Mouse (Mus musculus) myocyte (in vitro differentiated cells): ENCODE measurements around the gene Ube3b. TPM values are rescaled to one million over a fixed set of nuclear protein-coding genes. Genes with fewer than 3 reads are reported as not detected.

Source experiments
- H3K27me3 ChIP-seq: one replicate; pipeline ENCODE4 v1.6.1; 2011; ENCODE audit not compliant: control insufficient read depth, insufficient read depth, insufficient read length
- H3K36me3 ChIP-seq: one replicate; pipeline ENCODE4 v1.6.1; 2011; ENCODE audit not compliant: control insufficient read depth, insufficient read depth
- H3K4me2 ChIP-seq: one replicate; pipeline ENCODE4 v1.6.1; 2011; ENCODE audit warnings: low read depth, control low read depth
- H3K4me3 ChIP-seq: one replicate; pipeline ENCODE4 v1.5.1; 2011; ENCODE audit warnings: mild to moderate bottlenecking, control low read depth, moderate library complexity
- H3K79me2 ChIP-seq: one replicate; pipeline ENCODE4 v1.6.1; 2011; ENCODE audit not compliant: control insufficient read depth, insufficient read depth
- H3ac ChIP-seq: one replicate; pipeline ENCODE4 v1.6.1; 2011; ENCODE audit not compliant: control insufficient read depth, insufficient read length
- CEBPB ChIP-seq: IDR thresholded peaks from 2 replicates; pipeline ENCODE4 v1.6.1; 2011; ENCODE audit warnings: mild to moderate bottlenecking, moderate library complexity; ENCODE audit not compliant: poor library complexity, insufficient read depth, severe bottlenecking
- E2F4 ChIP-seq: IDR thresholded peaks from one replicate; pipeline ENCODE4 v1.6.1; 2011; ENCODE audit warnings: mild to moderate bottlenecking, control low read depth, moderate library complexity; ENCODE audit not compliant: insufficient read depth
- MAX ChIP-seq: IDR thresholded peaks from one replicate; pipeline ENCODE4 v1.6.1; 2011; ENCODE audit warnings: low read depth, mild to moderate bottlenecking, control low read depth
- MYOD1 ChIP-seq, 3 experiments: IDR thresholded peaks; one replicate each; pipeline ENCODE4 v1.6.1; 2011; ENCODE audit warnings: control low read depth in 2 of 3, low read depth in 2 of 3, mild to moderate bottlenecking in 2 of 3, moderate library complexity in 1 of 3; ENCODE audit not compliant: insufficient read length in 2 of 3, control insufficient read depth in 1 of 3
- MYOG ChIP-seq, 3 experiments: IDR thresholded peaks; one replicate each; pipeline ENCODE4 v1.6.1; 2011; ENCODE audit warnings: control low read depth in 2 of 3, low read depth in 2 of 3, mild to moderate bottlenecking in 2 of 3; ENCODE audit not compliant: insufficient read length in 2 of 3, control insufficient read depth in 1 of 3, insufficient read depth in 1 of 3
- POLR2A ChIP-seq: IDR thresholded peaks from one replicate; pipeline ENCODE4 v1.6.1; 2011; ENCODE audit warnings: low read depth, mild to moderate bottlenecking, control low read depth, moderate library complexity; ENCODE audit not compliant: insufficient read length
- POLR2AphosphoS2 ChIP-seq: IDR thresholded peaks from one replicate; pipeline ENCODE4 v1.6.1; 2011; ENCODE audit warnings: low read depth, control low read depth; ENCODE audit not compliant: insufficient read length
- REST ChIP-seq: IDR thresholded peaks from one replicate; pipeline ENCODE4 v1.6.1; 2011; ENCODE audit warnings: mild to moderate bottlenecking, control low read depth, moderate library complexity; ENCODE audit not compliant: insufficient read depth, insufficient read length
- SRF ChIP-seq: IDR thresholded peaks from one replicate; pipeline ENCODE4 v1.6.1; 2011; ENCODE audit warnings: low read depth; ENCODE audit not compliant: control insufficient read depth, insufficient read length
- TCF12 ChIP-seq: IDR thresholded peaks from one replicate; pipeline ENCODE4 v1.6.1; 2011; ENCODE audit warnings: mild to moderate bottlenecking, control low read depth; ENCODE audit not compliant: poor library complexity, insufficient read depth, severe bottlenecking
- TCF3 ChIP-seq: IDR thresholded peaks from one replicate; pipeline ENCODE4 v1.6.1; 2011; ENCODE audit warnings: low read depth, control low read depth; ENCODE audit not compliant: insufficient read length
- USF1 ChIP-seq: IDR thresholded peaks from one replicate; pipeline ENCODE4 v1.6.1; 2011; ENCODE audit warnings: low read depth, mild to moderate bottlenecking, control low read depth, moderate library complexity
- polyA plus RNA-seq: library from polyadenylated mRNA; unstranded; fragments of >200 nt; fragmentation: generic; extraction: Trizol; gene quantifications from one replicate; pipeline ENCODE4 v1.2.1, GENCODE M21; 2012; ENCODE audit warnings: missing spikeins

Gene Ube3b
- polyA plus RNA-seq, 1 experiment, result 56.0 TPM

DNA sequence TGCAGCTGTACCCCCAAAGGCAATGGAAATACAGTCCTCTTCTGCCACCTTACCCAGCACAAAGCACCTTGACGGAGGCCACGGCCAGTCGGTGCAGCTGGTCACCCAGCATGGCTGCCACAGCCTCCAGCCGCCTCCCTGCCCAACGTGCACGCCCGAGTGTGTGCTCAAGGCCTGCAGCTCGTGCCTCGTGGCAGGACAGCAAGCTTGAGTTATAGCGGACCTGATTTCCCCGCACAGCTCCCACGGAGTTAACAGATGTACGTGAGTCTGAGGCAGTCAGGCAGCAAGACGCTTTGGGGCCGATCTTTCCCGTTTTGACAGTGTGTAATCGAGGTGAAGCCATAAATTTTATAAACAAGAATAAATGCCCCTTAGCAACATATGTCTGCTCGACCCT lies 48.2 kb downstream of the Ube3b start:
- Histone ChIP-seq H3ac (no peak overlapping the region), H3K36me3 (no peaks in the 10 kb centered on the region), H3K27me3 (peaks cover 35% of the 10 kb centered on the region), H3K79me2 (no peaks in the 10 kb centered on the region), H3K4me2 (no peak overlapping the region), H3K4me3 (no peak overlapping the region)
- TF ChIP-seq REST (no peak), TCF12 (no peak), POLR2A (no peak), SRF (no peak), MYOG (IDR thresholded peaks at IDR 0.05; ENCODE audit: control insufficient read depth in 1 of 3, insufficient read depth in 1 of 3, insufficient read length in 2 of 3, low read depth in 2 of 3) (no peak), POLR2AphosphoS2 (no peak), E2F4 (no peak), USF1 (no peak), TCF3 (no peak), MAX (no peak), MYOD1 (IDR thresholded peaks at IDR 0.05; ENCODE audit: control insufficient read depth in 1 of 3, insufficient read length in 2 of 3, low read depth in 2 of 3) (no peak), CEBPB (no peak)

DNA sequence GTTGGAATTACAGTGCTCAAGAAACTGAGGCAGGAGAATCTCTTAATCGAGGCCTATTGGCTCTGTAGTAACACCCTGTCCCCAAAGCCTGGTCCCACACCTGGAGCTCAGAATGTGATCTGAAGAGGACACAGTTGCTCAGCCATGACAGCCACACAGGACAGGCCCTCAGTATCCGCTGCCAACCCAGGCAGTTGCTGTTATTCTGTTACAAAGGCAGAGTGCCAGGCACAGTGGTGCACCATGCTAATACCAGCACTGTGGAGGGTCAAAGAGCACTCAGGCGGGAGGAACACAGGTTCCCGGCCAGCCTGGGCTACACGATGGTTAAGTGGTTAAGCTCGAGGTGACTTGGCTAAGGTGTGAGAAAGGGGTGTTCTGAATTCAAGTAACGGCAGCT lies 49.4 kb downstream of the Ube3b start:
- Histone ChIP-seq H3K79me2 (no peaks in the 10 kb centered on the region), H3K36me3 (no peaks in the 10 kb centered on the region), H3ac (no peak overlapping the region), H3K4me3 (no peak overlapping the region), H3K4me2 (no peak overlapping the region), H3K27me3 (peaks cover 34% of the 10 kb centered on the region)
- TF ChIP-seq POLR2AphosphoS2, result no peak
- TF ChIP-seq TCF12, result no peak
- no peak for TF ChIP-seq CEBPB
- TF ChIP-seq USF1, result no peak
- TF ChIP-seq TCF3, result no peak
- TF ChIP-seq REST, result no peak
- TF ChIP-seq E2F4, result no peak
- no peak for TF ChIP-seq MAX
- no peak for TF ChIP-seq MYOG (IDR thresholded peaks at IDR 0.05; ENCODE audit: control insufficient read depth in 1 of 3, insufficient read depth in 1 of 3, insufficient read length in 2 of 3, low read depth in 2 of 3)
- TF ChIP-seq SRF, result no peak
- TF ChIP-seq POLR2A, result no peak
- TF ChIP-seq MYOD1 (IDR thresholded peaks at IDR 0.05; ENCODE audit: control insufficient read depth in 1 of 3, insufficient read length in 2 of 3, low read depth in 2 of 3), result no peak

DNA sequence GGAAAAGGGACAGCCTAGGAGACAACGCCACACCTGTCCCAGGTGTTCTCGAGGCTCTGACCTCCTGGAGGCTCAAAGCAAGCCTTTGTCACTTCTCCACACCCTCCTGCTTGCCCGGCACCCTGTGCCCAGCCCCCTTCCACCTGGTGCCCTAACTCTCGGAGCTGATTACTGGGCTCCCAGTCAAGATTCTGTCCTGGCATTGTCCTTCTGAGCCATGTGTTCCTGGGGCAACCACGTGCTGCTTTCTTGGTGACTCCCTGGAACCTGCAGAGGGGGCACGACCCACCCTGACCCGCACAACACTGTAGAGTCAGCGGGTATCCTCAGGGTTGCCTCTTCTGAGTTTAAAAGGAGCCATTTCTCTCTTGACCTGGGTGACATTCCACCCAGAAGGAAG lies 54.0 kb downstream of the Ube3b start:
- H3ac ChIP-seq, result no peak overlapping the region
- H3K4me3 ChIP-seq, result no peak overlapping the region
- no peaks in the 10 kb centered on the region for H3K79me2 ChIP-seq
- no peaks in the 10 kb centered on the region for H3K36me3 ChIP-seq
- H3K4me2 ChIP-seq, result no peak overlapping the region
- H3K27me3 ChIP-seq, result peaks cover 21% of the 10 kb centered on the region
- TF ChIP-seq POLR2AphosphoS2, result no peak
- TF ChIP-seq SRF, result no peak
- TF ChIP-seq CEBPB, result no peak

- Histone ChIP-seq H3K79me2 (no peaks in the 10 kb centered on the region), H3K4me2 (no peak overlapping the region), H3K4me3 (no peak overlapping the region), H3K27me3 (peaks cover 10% of the 10 kb centered on the region), H3K36me3 (no peaks in the 10 kb centered on the region), H3ac (no peak overlapping the region)
- TF ChIP-seq E2F4, result no peak
- no peak for TF ChIP-seq USF1
These were observed 55.2 kb downstream of the Ube3b start for GRCm38 (mm10) chr5:114435588-114435987.

GRCm38 (mm10) chr5:114443566-114444367 lies 63.4 kb downstream of the Ube3b start, which contains the start of the genes Mmab and Mvk:
Gene Mmab, minus strand, starts transcription at chr5:114444060.
Gene Mvk, plus strand, starts transcription at chr5:114444269.
- Histone ChIP-seq H3K36me3 (no peaks in the 10 kb centered on the region), H3K27me3 (no peaks in the 10 kb centered on the region), H3ac (peak within 1 kb of the TSS; percentile 50), H3K4me2 (peak within 1 kb of the TSS; percentile 91), H3K4me3 (peak within 1 kb of the TSS; percentile 55), H3K79me2 (peaks cover 6% of the 10 kb centered on the region)
- peak; percentile 70 for TF ChIP-seq POLR2AphosphoS2
- TF ChIP-seq E2F4, result no peak
- peak; percentile 74 for TF ChIP-seq SRF
- TF ChIP-seq POLR2A, result peak; percentile 80
